Mouse (Mus musculus): ENCODE measurements around the gene Dgkq.

Dgkq gene

GRCm38 (mm10) chr5:108668977-108669936 lies at the start of gene Dgkq:
TSS of gene Dgkq (minus strand) at chr5:108669672.
- in situ Hi-C loops (cut with MboI, MseI) = no loop called here

GRCm38 (mm10) chr5:108718051-108718450 lies 48.6 kb upstream of the Dgkq start:
- in situ Hi-C loops (cut with MboI, MseI) = no loop called here

- in situ Hi-C loops (cut with MboI, MseI) = no loop called here
Measured at GRCm38 (mm10) chr5:108715974-108716373, 46.5 kb upstream of the Dgkq start.

GRCm38 (mm10) chr5:108714149-108714548 lies 44.7 kb upstream of the Dgkq start:
- in situ Hi-C loops (cut with MboI, MseI) = no loop called here

GRCm38 (mm10) chr5:108713691-108714090 lies 44.2 kb upstream of the Dgkq start:
- in situ Hi-C loops (cut with MboI, MseI) = no loop called here

GRCm38 (mm10) chr5:108713096-108713495 lies 43.6 kb upstream of the Dgkq start:
- in situ Hi-C loops (cut with MboI, MseI) = no loop called here

- in situ Hi-C loops (cut with MboI, MseI) = no loop called here
Measured at GRCm38 (mm10) chr5:108711968-108712367, 42.5 kb upstream of the Dgkq start.

GRCm38 (mm10) chr5:108708981-108709731 lies 39.7 kb upstream of the Dgkq start:
- in situ Hi-C loops (cut with MboI, MseI) = no loop called here

GRCm38 (mm10) chr5:108708419-108708818 lies 38.9 kb upstream of the Dgkq start:
- in situ Hi-C loops (cut with MboI, MseI) = no loop called here

- in situ Hi-C loops (cut with MboI, MseI) = no loop called here
Measured at GRCm38 (mm10) chr5:108707758-108708157, 38.3 kb upstream of the Dgkq start.

- in situ Hi-C loops (cut with MboI, MseI) = no loop called here
Measured at GRCm38 (mm10) chr5:108703754-108704626, 34.5 kb upstream of the Dgkq start.

GRCm38 (mm10) chr5:108701341-108702021 lies 32.0 kb upstream of the Dgkq start:
- in situ Hi-C loops (cut with MboI, MseI) = no loop called here

- in situ Hi-C loops (cut with MboI, MseI) = no loop called here
Measured at GRCm38 (mm10) chr5:108700346-108700745, 30.9 kb upstream of the Dgkq start.

- in situ Hi-C loops (cut with MboI, MseI) = loop anchor here in 1 of 2 experiments (5.0 kb wide), 1 partner anchor 1405 kb away; no protein-coding TSS in a partner anchor
Measured at GRCm38 (mm10) chr5:108697341-108697753, 27.9 kb upstream of the Dgkq start.

- in situ Hi-C loops (cut with MboI, MseI) = loop anchor here in 1 of 2 experiments (5.0 kb wide), 1 partner anchor 1406 kb away; no protein-coding TSS in a partner anchor
Measured at GRCm38 (mm10) chr5:108696542-108696941, 27.1 kb upstream of the Dgkq start.

GRCm38 (mm10) chr5:108695861-108696260 lies 26.4 kb upstream of the Dgkq start:
- in situ Hi-C loops (cut with MboI, MseI) = loop anchor here in 1 of 2 experiments (5.0 kb wide), 1 partner anchor 1406 kb away; no protein-coding TSS in a partner anchor

- in situ Hi-C loops (cut with MboI, MseI) = loop anchor here in 1 of 2 experiments (5.0 kb wide), 1 partner anchor 1408 kb away; no protein-coding TSS in a partner anchor
Measured at GRCm38 (mm10) chr5:108694352-108695261, 25.1 kb upstream of the Dgkq start.

GRCm38 (mm10) chr5:108693872-108694288 lies 24.4 kb upstream of the Dgkq start:
- in situ Hi-C loops (cut with MboI, MseI) = no loop called here

GRCm38 (mm10) chr5:108692271-108692670 lies 22.8 kb upstream of the Dgkq start, which contains the start of gene Fgfrl1:
TSS of gene Fgfrl1 (plus strand) at chr5:108692382.
- in situ Hi-C loops (cut with MboI, MseI) = no loop called here
